ENCODE assay signal across 14 mouse cellular contexts in genomic region chr10:86439640-86440039, GRCm38 (mm10).
"Had no signal": no experiment of that assay in that cellular context is flagged by ENCODE, and none has a peak within 500 bp of the region (broad histone marks: within the 10 kb centered on the region; RNA-seq: fewer than 3 reads in every experiment).

No protein-coding gene starts in this region.

- H3K4me3 ChIP-seq: liver, embryonic 13.5 days; midbrain, embryonic 12.5 days; midbrain, embryonic 15.5 days; neural tube, embryonic 12.5 days; neural tube, embryonic 15.5 days had no signal

- H3K27ac ChIP-seq: kidney, postnatal 0 days; liver, embryonic 13.5 days; midbrain, embryonic 12.5 days; midbrain, embryonic 15.5 days; neural tube, embryonic 12.5 days; neural tube, embryonic 15.5 days had no signal

- H3K27me3 ChIP-seq: liver, embryonic 13.5 days; midbrain, embryonic 12.5 days; midbrain, embryonic 15.5 days; neural tube, embryonic 12.5 days; neural tube, embryonic 15.5 days had no signal

- DNase-seq: kidney, adult 2 months; kidney, postnatal 25 days; liver, embryonic 13.5 days; lung, adult 2 months; lung, postnatal 14 days; lung, postnatal 4 days; right cerebral cortex, adult 18-20 months; thymus, postnatal 25 days had no signal

- H3K4me1 ChIP-seq: liver, embryonic 13.5 days; midbrain, embryonic 12.5 days; midbrain, embryonic 15.5 days; neural tube, embryonic 12.5 days; neural tube, embryonic 15.5 days had no signal

- H3K4me2 ChIP-seq: liver, embryonic 13.5 days; midbrain, embryonic 12.5 days; midbrain, embryonic 15.5 days; neural tube, embryonic 12.5 days; neural tube, embryonic 15.5 days had no signal

- ATAC-seq: intestine, postnatal 0 days; midbrain, embryonic 15.5 days had no signal

- H3K9me3 ChIP-seq: liver, embryonic 13.5 days; midbrain, embryonic 12.5 days; midbrain, embryonic 15.5 days; neural tube, embryonic 12.5 days; neural tube, embryonic 15.5 days had no signal

- H3K9ac ChIP-seq: liver, embryonic 13.5 days; midbrain, embryonic 12.5 days; midbrain, embryonic 15.5 days; neural tube, embryonic 12.5 days; neural tube, embryonic 15.5 days had no signal

- H3K36me3 ChIP-seq: liver, embryonic 13.5 days; midbrain, embryonic 12.5 days; midbrain, embryonic 15.5 days; neural tube, embryonic 12.5 days; neural tube, embryonic 15.5 days had no signal
